Mouse (Mus musculus): ENCODE measurements around the gene Fkrp. TPM values are rescaled to one million over a fixed set of nuclear protein-coding genes. Genes with fewer than 3 reads are reported as not detected.

Fkrp gene
- polyA plus RNA-seq, 1 experiment from 2014 or later = 8.7 TPM

DNA sequence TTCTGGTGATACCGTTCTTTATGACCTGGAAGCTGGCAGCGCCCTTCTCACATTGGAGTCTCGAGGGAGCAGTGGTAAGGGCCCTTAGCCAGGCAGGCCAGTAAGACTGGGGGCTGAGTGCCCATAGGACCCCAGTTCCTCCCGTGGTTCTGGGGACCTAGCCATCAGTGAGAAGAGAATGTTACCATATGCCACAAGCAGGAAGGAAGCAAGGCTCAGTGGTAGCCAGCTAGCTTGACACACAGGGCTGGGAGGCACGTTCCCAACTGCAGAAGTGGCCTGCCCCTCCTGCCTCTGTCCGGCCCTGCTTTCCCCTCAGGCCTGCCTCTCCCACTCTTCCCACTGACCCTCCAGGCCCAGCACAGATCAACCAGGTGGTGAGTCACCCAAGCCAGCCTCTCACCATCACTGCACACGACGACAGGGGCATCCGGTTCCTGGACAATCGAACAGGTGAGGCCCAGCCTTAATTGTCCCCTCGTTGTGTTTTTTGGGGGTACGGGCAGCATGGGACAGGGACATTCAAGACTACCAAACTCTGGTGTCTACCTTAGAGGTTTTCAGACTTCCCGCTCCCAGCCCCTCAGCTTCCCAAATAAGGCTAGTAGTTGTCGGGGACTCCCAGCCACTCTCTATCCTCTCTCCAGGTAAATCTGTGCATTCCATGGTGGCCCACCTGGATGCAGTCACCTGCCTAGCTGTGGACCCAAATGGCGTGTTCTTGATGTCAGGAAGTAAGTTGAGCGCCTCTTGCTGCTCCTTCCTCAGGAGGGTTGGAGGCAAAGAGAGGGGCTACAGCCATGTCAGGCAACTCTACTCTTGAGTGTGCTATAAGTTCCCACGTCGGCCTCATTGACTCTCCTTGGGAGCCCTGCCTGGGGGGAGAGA is 21.6 kb upstream of the Fkrp start:
- H3K27ac ChIP-seq (ENCODE audit: low read depth) = no peak overlapping the region
- peaks cover 53% of the 10 kb centered on the region for H3K36me3 ChIP-seq (replicated peaks; ENCODE audit: insufficient read depth, low read length)
- H3K4me1 ChIP-seq (ENCODE audit: insufficient read depth) = peaks cover 14% of the 10 kb centered on the region
- H3K9me3 ChIP-seq (ENCODE audit: low read length) = no peaks in the 10 kb centered on the region
- no peak overlapping the region for H3K4me3 ChIP-seq (ENCODE audit: low read depth, low read length)
- H3K9ac ChIP-seq (replicated peaks) = no peak overlapping the region
- H3K27me3 ChIP-seq (ENCODE audit: insufficient read depth, low read length) = no peaks in the 10 kb centered on the region
- WGBS (ENCODE audit: insufficient replicate concordance) = 75% methylated on average over 18 of the region's 18 CpGs
- ATAC-seq (no peak), DNase-seq (no peak)
- no peak overlapping the region for H3K4me2 ChIP-seq (ENCODE audit: low read depth, low read length)
- no peak for TF ChIP-seq CTCF (IDR thresholded peaks at IDR 0.05; ENCODE audit: low read depth)
- TF ChIP-seq EP300 (IDR thresholded peaks at IDR 0.05; ENCODE audit: low read depth) = no peak

- H3K27me3 ChIP-seq (ENCODE audit: insufficient read depth, low read length) = no peaks in the 10 kb centered on the region
- no peaks in the 10 kb centered on the region for H3K9me3 ChIP-seq (ENCODE audit: low read length)
- no peak overlapping the region for H3K9ac ChIP-seq (replicated peaks)
- no peak overlapping the region for H3K27ac ChIP-seq (ENCODE audit: low read depth)
- no peak for TF ChIP-seq EP300 (IDR thresholded peaks at IDR 0.05; ENCODE audit: low read depth)
- no peak for TF ChIP-seq CTCF (IDR thresholded peaks at IDR 0.05; ENCODE audit: low read depth)
- peaks cover 15% of the 10 kb centered on the region; the same call in 1 of the 2 replicates for H3K4me1 ChIP-seq (ENCODE audit: insufficient read depth)
- WGBS (ENCODE audit: insufficient replicate concordance) = 79% methylated on average over 9 of the region's 9 CpGs
- no peak overlapping the region for H3K4me2 ChIP-seq (ENCODE audit: low read depth, low read length)
- peaks cover 90% of the 10 kb centered on the region for H3K36me3 ChIP-seq (replicated peaks; ENCODE audit: insufficient read depth, low read length)
- DNase-seq = no peak
- ATAC-seq = peak; percentile 61
- H3K4me3 ChIP-seq (ENCODE audit: low read depth, low read length) = no peak overlapping the region
Observed at GRCm38 (mm10) chr7:16830449-16830848, 13.9 kb upstream of the Fkrp start.

GRCm38 (mm10) chr7:16827274-16827673 is 10.7 kb upstream of the Fkrp start:
- Histone ChIP-seq H3K27me3 (ENCODE audit: insufficient read depth, low read length) (no peaks in the 10 kb centered on the region), H3K9ac (replicated peaks) (no peak overlapping the region), H3K27ac (ENCODE audit: low read depth) (no peak overlapping the region), H3K9me3 (ENCODE audit: low read length) (no peaks in the 10 kb centered on the region), H3K4me2 (ENCODE audit: low read depth, low read length) (no peak overlapping the region), H3K4me1 (ENCODE audit: insufficient read depth) (peaks cover 15% of the 10 kb centered on the region), H3K4me3 (ENCODE audit: low read depth, low read length) (no peak overlapping the region), H3K36me3 (replicated peaks; ENCODE audit: insufficient read depth, low read length) (peaks cover 89% of the 10 kb centered on the region)
- no peak for ATAC-seq
- no peak for TF ChIP-seq CTCF (IDR thresholded peaks at IDR 0.05; ENCODE audit: low read depth)
- no peak for TF ChIP-seq EP300 (IDR thresholded peaks at IDR 0.05; ENCODE audit: low read depth)
- 50% methylated on average over 4 of the region's 4 CpGs for WGBS (ENCODE audit: insufficient replicate concordance)
- DNase-seq = no peak

DNA sequence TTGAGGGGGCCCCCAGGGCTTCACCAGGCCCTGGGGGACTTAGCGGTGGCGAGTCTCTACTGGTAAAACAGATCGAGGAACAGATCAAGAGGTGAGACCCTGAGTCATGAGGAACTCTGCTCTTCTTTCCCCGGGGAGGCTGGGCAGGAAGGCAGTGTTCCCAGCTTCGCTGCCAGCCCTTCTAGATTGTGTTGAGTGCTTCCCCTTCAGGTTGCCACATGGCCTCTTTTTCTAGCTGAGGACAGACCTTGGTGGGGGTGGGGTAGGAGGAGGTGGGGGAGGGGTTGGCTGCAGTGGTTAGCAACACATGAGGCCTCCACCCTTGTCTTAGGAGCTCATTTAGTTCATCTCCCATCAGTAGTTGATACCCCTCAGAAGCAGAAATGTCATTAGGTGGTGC is 10.0 kb upstream of the Fkrp start:
- Histone ChIP-seq H3K27me3 (ENCODE audit: insufficient read depth, low read length) (no peaks in the 10 kb centered on the region), H3K4me2 (ENCODE audit: low read depth, low read length) (no peak overlapping the region), H3K27ac (ENCODE audit: low read depth) (0 out of 2 replicates have a peak overlapping the region, but pooled peaks have one; percentile 16), H3K4me3 (ENCODE audit: low read depth, low read length) (no peak overlapping the region), H3K9me3 (ENCODE audit: low read length) (no peaks in the 10 kb centered on the region), H3K4me1 (ENCODE audit: insufficient read depth) (peaks cover 19% of the 10 kb centered on the region), H3K9ac (replicated peaks) (no peak overlapping the region), H3K36me3 (replicated peaks; ENCODE audit: insufficient read depth, low read length) (peaks cover 82% of the 10 kb centered on the region)
- TF ChIP-seq CTCF (IDR thresholded peaks at IDR 0.05; ENCODE audit: low read depth) (no peak), EP300 (IDR thresholded peaks at IDR 0.05; ENCODE audit: low read depth) (no peak)
- no peak for DNase-seq
- 53% methylated on average over 5 of the region's 5 CpGs for WGBS (ENCODE audit: insufficient replicate concordance)
- ATAC-seq = no peak

- ATAC-seq (peak; percentile 55), DNase-seq (no peak)
- H3K9ac ChIP-seq (replicated peaks) = no peak overlapping the region
- H3K9me3 ChIP-seq (ENCODE audit: low read length) = no peaks in the 10 kb centered on the region
- H3K36me3 ChIP-seq (replicated peaks; ENCODE audit: insufficient read depth, low read length) = peaks cover 74% of the 10 kb centered on the region
- H3K4me3 ChIP-seq (ENCODE audit: low read depth, low read length) = no peak overlapping the region
- H3K4me2 ChIP-seq (ENCODE audit: low read depth, low read length) = no peak overlapping the region
- no peaks in the 10 kb centered on the region for H3K27me3 ChIP-seq (ENCODE audit: insufficient read depth, low read length)
- TF ChIP-seq EP300 (IDR thresholded peaks at IDR 0.05; ENCODE audit: low read depth) (no peak), CTCF (IDR thresholded peaks at IDR 0.05; ENCODE audit: low read depth) (peak; percentile 70)
- peaks cover 27% of the 10 kb centered on the region for H3K4me1 ChIP-seq (ENCODE audit: insufficient read depth)
- WGBS (ENCODE audit: insufficient replicate concordance) = 71% methylated on average over 10 of the region's 10 CpGs
- H3K27ac ChIP-seq (ENCODE audit: low read depth) = no peak overlapping the region
Observed at GRCm38 (mm10) chr7:16825785-16826184, 9.3 kb upstream of the Fkrp start.

DNA sequence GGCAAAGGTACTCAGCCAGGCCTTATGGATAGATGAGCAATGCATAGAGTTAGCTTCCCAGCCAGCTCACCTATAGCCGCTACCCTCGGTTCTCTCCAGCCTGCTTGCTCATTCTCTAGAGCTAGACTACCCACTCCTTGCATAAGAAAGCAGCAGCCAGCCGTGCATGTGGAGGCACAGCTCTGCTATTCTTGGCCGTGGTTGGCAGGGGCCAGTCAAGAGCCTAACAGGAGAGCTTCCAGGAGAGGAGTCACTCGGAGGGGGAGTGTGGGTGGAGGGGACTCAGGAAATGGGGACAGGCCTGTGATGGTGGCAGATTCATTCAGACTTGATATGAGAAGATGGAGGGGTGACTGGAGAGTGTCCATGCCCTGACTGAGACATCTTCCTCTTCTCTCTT is 7.2 kb upstream of the Fkrp start:
- H3K36me3 ChIP-seq (replicated peaks; ENCODE audit: insufficient read depth, low read length) = peaks cover 54% of the 10 kb centered on the region

More for the DNA sequence above, 7.2 kb upstream of the Fkrp start:
- Histone ChIP-seq H3K4me1 (ENCODE audit: insufficient read depth) (peaks cover 46% of the 10 kb centered on the region), H3K27me3 (ENCODE audit: insufficient read depth, low read length) (no peaks in the 10 kb centered on the region), H3K4me2 (ENCODE audit: low read depth, low read length) (no peak overlapping the region), H3K27ac (ENCODE audit: low read depth) (no peak overlapping the region), H3K9me3 (ENCODE audit: low read length) (no peaks in the 10 kb centered on the region), H3K4me3 (ENCODE audit: low read depth, low read length) (no peak overlapping the region), H3K9ac (replicated peaks) (no peak overlapping the region)
- TF ChIP-seq CTCF (IDR thresholded peaks at IDR 0.05; ENCODE audit: low read depth) = no peak
- no peak for ATAC-seq
- no peak for DNase-seq
- WGBS (ENCODE audit: insufficient replicate concordance) = 62% methylated on average over 5 of the region's 5 CpGs

Measured in liver, postnatal 0 days (tissue).